Mouse (Mus musculus) lung, adult 18-20 months (tissue): Measurements from ENCODE around the gene Plrg1.

Experiments
- DNase-seq, 2 experiments: peaks; one replicate each; pipeline ENCODE4 v3.0.0; 2022; ENCODE audit warnings: mixed read lengths in 2 of 2

Gene Plrg1

DNA sequence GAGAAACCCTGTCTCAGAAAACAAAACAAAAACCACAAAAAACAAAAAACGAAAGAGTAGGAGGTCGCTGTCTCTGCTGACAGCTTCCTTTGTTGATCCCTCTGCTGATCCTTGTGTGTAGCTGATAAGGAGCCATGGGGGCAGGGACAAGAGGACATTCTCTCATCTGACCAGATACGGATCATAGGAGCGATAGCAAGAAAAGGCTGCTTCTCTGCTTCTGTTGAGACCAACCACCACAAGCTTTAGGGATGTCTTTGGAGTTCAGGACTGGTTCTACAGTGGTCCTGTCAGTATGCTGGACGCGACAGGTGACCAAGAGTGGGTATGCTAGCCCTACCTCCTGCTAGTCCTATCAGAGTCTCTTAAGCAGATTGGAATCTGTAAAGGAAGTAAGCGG lies 2.2 kb upstream of the Plrg1 start:
- no peak for DNase-seq

- DNase-seq: peak in 1 of 2 experiments; percentile 21
Observed at GRCm38 (mm10) chr3:83053758-83054157, 1.6 kb upstream of the Plrg1 start.

- no peak for DNase-seq
Observed at GRCm38 (mm10) chr3:83054759-83055158, 563 bp upstream of the Plrg1 start.

DNA sequence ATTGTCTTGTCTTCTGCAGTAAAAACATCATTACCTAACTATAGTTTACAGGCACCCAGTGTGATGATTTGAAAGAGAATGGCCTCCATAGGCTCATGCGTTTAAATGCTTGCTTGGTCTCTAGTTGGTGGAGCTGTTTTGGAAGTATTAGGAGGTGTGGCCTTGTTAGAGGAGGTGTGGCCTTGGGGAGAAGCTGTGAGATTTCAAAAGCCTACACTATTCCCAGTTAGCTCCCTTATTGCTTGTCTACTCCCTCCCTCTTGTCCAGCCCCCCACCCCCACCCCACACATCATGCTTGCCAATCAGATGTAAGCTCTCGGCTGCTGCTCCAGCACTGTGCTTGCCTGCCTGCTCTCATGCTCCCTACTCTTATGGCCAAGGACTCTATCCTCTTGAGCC lies 1.7 kb downstream of the Plrg1 start:
- DNase-seq: no peak

DNA sequence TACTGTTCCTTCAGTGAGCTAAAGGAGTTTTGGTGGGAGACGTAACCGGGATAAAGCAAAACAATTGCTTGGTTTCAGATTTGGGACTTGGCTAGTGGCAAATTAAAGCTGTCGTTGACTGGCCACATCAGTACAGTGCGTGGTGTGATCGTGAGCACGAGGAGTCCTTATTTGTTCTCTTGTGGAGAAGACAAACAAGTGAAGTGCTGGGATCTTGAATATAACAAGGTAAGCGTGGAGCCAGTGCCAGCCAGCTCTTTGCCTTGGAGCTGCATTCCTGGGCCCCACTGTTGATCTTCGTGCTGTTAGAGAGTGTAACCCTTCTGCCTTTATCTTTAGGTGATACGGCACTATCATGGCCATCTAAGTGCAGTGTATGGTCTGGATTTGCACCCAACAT lies 12.6 kb downstream of the Plrg1 start:
- DNase-seq: peak; percentile 72 to 79

DNA sequence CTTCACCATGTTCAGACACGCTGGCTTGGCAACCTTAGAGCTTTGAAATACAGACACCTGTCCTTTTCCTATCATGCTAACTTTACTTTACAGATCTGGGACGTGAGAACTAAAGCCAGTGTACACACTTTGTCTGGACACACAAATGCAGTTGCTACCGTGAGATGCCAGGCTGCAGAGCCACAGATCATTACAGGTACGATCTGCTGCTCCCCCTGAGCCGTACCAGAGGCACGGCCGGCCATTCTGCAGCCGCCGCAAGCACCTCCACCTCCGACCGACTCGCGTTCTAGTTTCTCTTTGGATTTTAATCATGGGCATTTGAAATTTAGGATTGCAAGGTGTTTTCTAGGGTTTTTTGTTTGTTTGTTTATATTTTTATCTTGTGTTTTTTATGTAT lies 13.5 kb downstream of the Plrg1 start:
- DNase-seq: no peak

GRCm38 (mm10) chr3:83070231-83070630 lies 14.9 kb downstream of the Plrg1 start:
- DNase-seq: no peak

DNA sequence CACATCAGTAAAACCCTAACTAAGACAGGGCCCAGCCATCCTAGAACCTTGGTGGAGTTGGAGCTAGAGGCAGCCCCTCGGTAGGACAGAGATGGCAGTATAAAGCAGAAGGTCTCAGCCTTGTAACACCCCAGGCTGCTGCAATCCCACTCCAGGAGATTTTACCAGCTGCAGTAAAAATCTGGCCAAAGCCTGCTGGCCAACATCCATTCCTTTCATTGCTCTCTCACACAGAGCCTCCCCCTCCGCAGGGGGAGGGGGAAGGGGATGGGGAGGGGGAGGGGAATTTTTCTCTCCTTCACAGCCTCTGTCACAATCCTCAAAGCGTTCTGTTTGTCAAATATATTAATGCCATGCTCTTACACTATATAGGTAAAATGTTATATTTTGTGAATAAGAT lies 21.2 kb downstream of the Plrg1 start:
- DNase-seq: peak in 1 of 2 experiments; percentile 29

- peak; percentile 82 to 86 for DNase-seq
Observed at GRCm38 (mm10) chr3:83080567-83081055, 25.3 kb downstream of the Plrg1 start.

DNA sequence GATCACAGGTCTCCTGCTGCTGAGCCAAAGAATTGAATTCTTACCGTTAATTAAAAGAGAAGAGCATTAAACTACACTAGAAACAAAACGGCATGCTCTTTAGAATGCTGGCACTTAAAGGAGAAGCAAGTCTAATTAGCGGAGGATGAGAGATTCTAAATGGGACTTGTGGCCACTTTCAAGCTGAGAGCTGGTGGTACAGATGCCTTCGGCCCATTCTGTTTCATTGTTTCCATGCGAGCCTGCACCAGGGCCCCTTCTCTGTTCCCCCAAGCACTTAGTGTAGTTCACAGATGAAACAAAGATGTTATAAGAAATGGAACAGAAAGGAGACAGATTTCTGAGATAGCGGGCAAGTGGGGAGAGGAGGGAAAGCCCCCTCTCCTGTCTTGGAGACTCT lies 42.3 kb downstream of the Plrg1 start:
- DNase-seq: no peak

DNA sequence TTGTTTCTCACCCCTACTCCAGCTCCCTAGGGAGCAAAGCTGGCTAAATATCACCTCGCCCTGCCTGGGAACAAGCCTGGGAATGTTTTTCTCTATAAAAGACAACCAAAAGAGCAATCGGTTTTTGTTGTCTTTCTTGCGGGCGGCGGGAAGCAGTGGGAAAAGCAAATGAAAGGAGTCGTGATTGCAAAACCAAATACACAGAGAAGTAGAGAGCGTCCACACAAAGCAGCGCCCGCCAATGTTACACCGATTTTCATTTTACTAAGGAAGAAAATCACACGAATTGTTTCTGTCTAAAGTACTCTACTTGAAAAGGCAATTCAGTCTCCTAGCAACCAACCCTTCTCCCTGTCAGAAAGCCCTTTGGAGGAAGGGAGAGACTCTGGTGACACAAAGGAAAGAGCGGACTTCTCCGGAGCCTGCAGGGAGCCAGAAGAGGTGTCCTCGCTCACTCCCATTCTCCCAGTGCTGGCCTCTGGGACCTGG lies 43.3 kb downstream of the Plrg1 start:
- peak; percentile 19 for DNase-seq

GRCm38 (mm10) chr3:83099139-83099538 lies 43.8 kb downstream of the Plrg1 start:
- no peak for DNase-seq

DNA sequence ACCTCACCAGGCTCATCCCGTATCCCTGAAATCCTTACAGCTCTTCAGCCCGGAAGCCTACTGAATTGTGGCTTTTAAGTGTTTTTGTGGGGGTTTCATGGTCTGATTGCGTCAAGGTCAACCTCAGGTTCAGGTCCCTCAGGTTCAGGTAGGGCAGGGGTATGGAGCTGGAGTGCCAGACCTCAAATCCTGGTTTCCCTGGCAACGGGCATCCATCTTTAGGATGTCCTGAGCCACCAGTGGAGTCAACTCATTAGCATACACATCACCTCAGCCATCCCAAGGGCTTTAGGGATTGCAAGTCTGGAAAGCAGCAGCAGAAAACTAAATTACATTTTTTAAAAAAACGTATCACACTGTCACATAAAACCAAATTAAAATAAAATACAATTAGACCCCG lies 44.3 kb downstream of the Plrg1 start:
- no peak for DNase-seq

GRCm38 (mm10) chr3:83102286-83102685 lies 47.0 kb downstream of the Plrg1 start:
- no peak for DNase-seq

DNA sequence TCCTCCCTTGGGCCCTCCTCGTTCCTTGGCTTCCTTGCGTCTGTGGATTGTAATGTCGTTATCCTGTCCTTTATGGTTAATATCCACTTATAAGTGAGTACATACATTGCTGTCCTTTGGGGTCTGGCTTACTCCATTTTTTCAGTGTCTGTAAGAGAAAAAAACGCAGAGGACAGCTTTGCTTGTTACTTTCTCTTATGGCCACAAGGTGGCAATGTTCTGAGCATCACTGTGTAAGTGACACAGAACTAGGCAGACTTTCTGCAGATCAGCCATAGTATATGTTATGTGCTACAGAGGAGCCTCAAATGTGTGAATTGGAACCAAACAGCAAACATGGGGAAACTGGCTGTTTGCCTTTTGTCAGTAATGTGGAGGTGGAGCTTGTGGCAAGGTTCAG lies 54.8 kb downstream of the Plrg1 start:
- DNase-seq: no peak

- DNase-seq: no peak
Observed at GRCm38 (mm10) chr3:83111485-83112261, 56.4 kb downstream of the Plrg1 start.

DNA sequence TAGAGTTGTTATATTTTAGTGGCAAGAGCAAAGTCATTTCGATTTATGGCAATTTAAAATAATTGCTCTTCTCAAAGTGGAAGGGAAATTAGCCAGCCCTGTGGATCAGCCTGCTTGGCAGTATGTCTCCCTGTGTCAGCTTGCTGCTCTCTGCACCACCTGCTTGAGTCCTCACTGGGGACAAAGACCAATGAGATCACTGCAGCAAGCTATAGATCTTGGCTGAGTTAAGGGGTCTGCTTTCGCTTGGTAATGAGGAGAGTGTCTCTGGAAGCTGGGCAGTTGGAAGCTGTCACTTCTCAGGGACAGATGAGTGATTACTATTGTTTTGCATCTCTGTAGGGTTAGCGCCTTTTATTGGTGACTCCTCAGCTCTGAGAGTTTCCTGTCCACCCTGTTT lies 57.5 kb downstream of the Plrg1 start:
- DNase-seq: no peak

DNA sequence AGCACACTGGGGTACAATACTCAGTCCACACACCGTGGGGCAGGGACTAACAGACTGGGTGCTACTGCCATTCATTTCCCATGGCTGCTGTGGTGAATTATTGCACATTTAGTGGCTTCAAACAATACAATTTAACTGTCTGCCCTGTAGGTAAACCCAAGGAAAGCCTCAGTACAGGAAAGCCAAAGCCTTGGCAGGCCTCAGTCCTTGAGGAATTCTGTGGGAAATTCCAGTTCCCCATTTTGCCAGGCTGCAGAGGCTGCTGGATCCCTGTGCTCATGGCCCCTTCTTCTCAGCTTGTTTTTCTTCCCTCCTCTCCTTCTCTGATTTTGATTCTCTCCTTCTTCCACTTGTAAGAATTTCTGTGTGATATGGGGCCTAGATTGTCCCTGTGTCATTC lies 59.6 kb downstream of the Plrg1 start:
- DNase-seq: no peak

- DNase-seq: no peak
Observed at GRCm38 (mm10) chr3:83117592-83117991, 62.3 kb downstream of the Plrg1 start.
